Mouse (Mus musculus): ENCODE measurements around the gene Lipo1. TPM values are rescaled to one million over a fixed set of nuclear protein-coding genes. Genes with fewer than 3 reads are reported as not detected.
A peak's percentile ranks its signal among the peaks of the same experiment; 100 is the strongest.
"Not testable (repeated sequence)": the region's sequence is repeated elsewhere in the genome, so short reads cannot be mapped to it uniquely, and the experiment has no call there.

The Lipo1 gene
- total RNA-seq (2022): not detected

- not testable (repeated sequence) for DNase-seq
Observed at GRCm38 (mm10) chr19:33787359-33787758, at the start of gene Lipo1. Lipo1 (minus strand) TSS chr19:33787459.

GRCm38 (mm10) chr19:33786576-33787277 is 532 bp downstream of the Lipo1 start:
- DNase-seq: no peak

- DNase-seq: peak; percentile 0
Observed at GRCm38 (mm10) chr19:33761287-33762086, 25.8 kb downstream of the Lipo1 start, which contains the start of gene Lipo3. Lipo3 (minus strand) TSS chr19:33761951.

GRCm38 (mm10) chr19:33751259-33751658 is 36.0 kb downstream of the Lipo1 start, which contains the start of gene Lipo2:
Lipo2 (minus strand) TSS chr19:33751359.
- not testable (repeated sequence) for DNase-seq

Other genes with a start within 250 kb of the Lipo1 start
- not detected for gene Gm8978, start 162.2 kb downstream of the Lipo1 start, total RNA-seq (2022)
- under 1 TPM in 3 of 4 experiments, not detected in 1; 0.13 to 0.43 (median 0.31) TPM for gene Lipo2, start 36.1 kb downstream of the Lipo1 start, total RNA-seq (2022)
- gene Lipo3, start 25.5 kb downstream of the Lipo1 start, total RNA-seq (2022): 10 to 100 TPM; 10.6 to 16.1 (median 13.0) TPM
- gene Lipf, start 173.7 kb upstream of the Lipo1 start, total RNA-seq (2022): not detected
- gene Lipk, start 220.8 kb upstream of the Lipo1 start, total RNA-seq (2022): under 1 TPM; 0.15 to 0.40 (median 0.31) TPM

Measured in adrenal gland, adult 8-10 months (tissue).